Mouse (Mus musculus) thymus, adult 2 months (tissue): ENCODE data around the gene Aldh1a1. TPM values are rescaled to one million over a fixed set of nuclear protein-coding genes. Genes with fewer than 3 reads are reported as not detected.

Source experiments
- DNase-seq: peaks from one replicate; pipeline ENCODE4 v3.0.0; 2021
- H3K27ac ChIP-seq: fragments of 200-500 bp; 2 replicates; pipeline ENCODE4 v1.5.1; 2012; ENCODE audit warnings: low read length, control low read depth; ENCODE audit not compliant: control insufficient read depth, insufficient read depth
- H3K27me3 ChIP-seq: fragments of 200-500 bp; 2 replicates; pipeline ENCODE4 v1.6.1; 2012; ENCODE audit warnings: mild to moderate bottlenecking, low read length, moderate library complexity, mixed read lengths; ENCODE audit not compliant: control insufficient read depth, insufficient read depth
- H3K36me3 ChIP-seq: fragments of 200-500 bp; 2 replicates; pipeline ENCODE4 v1.6.1; 2012; ENCODE audit warnings: mild to moderate bottlenecking, low read length, moderate library complexity; ENCODE audit not compliant: control insufficient read depth, insufficient read depth
- H3K4me1 ChIP-seq: fragments of 200-500 bp; replicated peaks from 2 replicates; pipeline ENCODE4 v1.6.1; 2012; ENCODE audit warnings: low read length; ENCODE audit not compliant: control insufficient read depth, insufficient read depth
- H3K4me3 ChIP-seq: fragments of 200-500 bp; 2 replicates; pipeline ENCODE4 v1.5.1; 2012; ENCODE audit warnings: mild to moderate bottlenecking, low read length, control low read depth, moderate library complexity; ENCODE audit not compliant: control insufficient read depth, insufficient read depth
- CTCF ChIP-seq: fragments of 200-500 bp; IDR thresholded peaks from 2 replicates; pipeline ENCODE4 v1.5.1; 2012; ENCODE audit warnings: mild to moderate bottlenecking, control low read depth, low read length, moderate library complexity, borderline replicate concordance; ENCODE audit not compliant: control insufficient read depth, poor library complexity, insufficient read depth; ENCODE audit errors: extremely low read depth
- POLR2A ChIP-seq: fragments of 200-500 bp; IDR thresholded peaks from 2 replicates; pipeline ENCODE4 v1.6.1; 2012; ENCODE audit warnings: mild to moderate bottlenecking, low read length, control low read depth, moderate library complexity; ENCODE audit not compliant: control insufficient read depth, poor library complexity, insufficient read depth; ENCODE audit errors: extremely low read depth
- WGBS: fragments of 180-500 bp; shearing (Covaris S2); methylation state at CpG from one replicate; pipeline ENCODE4 v1.1.7; 2018; 5-methylcytosine and 5-hydroxymethylcytosine counted together
- polyA plus RNA-seq: library from polyadenylated mRNA; depleted of rRNA; stranded (reverse); fragments of >200 nt; gene quantifications from 2 replicates; pipeline ENCODE4 v1.2.3, GENCODE M21; 2012; rRNA removed

Gene Aldh1a1
- 1.8 and 2.6 TPM in 2 replicates for polyA plus RNA-seq

DNA sequence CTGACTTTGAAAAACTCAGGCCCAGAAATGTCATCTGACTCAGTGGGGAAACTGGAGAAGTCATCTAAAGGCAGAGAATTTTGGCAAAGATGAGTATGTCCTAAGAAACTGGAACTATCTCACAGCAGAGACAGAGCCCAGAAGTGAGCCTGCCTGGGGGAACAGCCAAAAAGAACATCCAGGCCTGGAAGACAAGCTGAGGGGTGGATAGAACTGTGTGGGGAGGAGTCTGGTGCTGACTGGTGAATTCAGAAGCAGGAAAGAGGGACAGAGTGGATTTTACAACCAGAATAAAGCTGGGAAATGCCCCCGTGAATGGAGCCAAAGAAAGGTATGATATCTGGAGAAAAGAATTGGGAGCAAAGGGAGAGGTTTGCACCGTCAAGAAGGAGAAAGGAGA is at the start of gene Aldh1a1:
Gene Aldh1a1 (plus strand): TSS at position 225 of the 400 bp plus-strand sequence.
- Histone ChIP-seq H3K4me1 (no peaks in the 10 kb centered on the region), H3K27me3 (no peaks in the 10 kb centered on the region), H3K36me3 (no peaks in the 10 kb centered on the region), H3K4me3 (no peak within 1 kb of the TSS), H3K27ac (no peak within 1 kb of the TSS)
- 81% methylated on average over 2 of the region's 2 CpGs for WGBS
- no peak for DNase-seq
- TF ChIP-seq CTCF = no peak
- no peak for TF ChIP-seq POLR2A

- no peak for DNase-seq
- Histone ChIP-seq H3K27me3 (no peaks in the 10 kb centered on the region), H3K36me3 (no peaks in the 10 kb centered on the region), H3K4me1 (no peaks in the 10 kb centered on the region), H3K4me3 (no peak overlapping the region), H3K27ac (no peak overlapping the region)
- WGBS = 82% methylated on average over 2 of the region's 2 CpGs
- TF ChIP-seq POLR2A (no peak), CTCF (no peak)
Measured at GRCm38 (mm10) chr19:20447807-20448206, 44.7 kb upstream of the Aldh1a1 start.

DNA sequence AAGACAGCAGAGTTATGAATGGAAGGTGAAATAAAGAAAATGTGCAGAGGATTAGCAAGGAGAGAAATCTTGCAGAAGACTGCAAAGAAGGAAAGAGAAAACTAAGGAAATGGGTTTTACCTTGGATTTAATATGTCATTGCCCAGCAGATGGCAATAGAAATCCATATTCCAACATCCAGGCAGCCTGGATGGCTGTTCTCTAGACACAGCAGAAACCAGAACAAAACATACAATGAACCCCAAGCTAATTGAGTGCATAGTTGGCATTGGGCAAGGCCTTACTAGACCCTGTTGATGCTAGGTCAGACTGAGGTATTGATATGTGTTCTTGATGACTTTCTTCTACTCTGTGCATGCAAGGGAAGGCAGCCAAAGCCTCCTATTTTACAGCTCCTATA is 43.0 kb upstream of the Aldh1a1 start:
- TF ChIP-seq POLR2A (no peak), CTCF (no peak)
- DNase-seq = no peak
- Histone ChIP-seq H3K27ac (no peak overlapping the region), H3K4me3 (no peak overlapping the region), H3K27me3 (no peaks in the 10 kb centered on the region), H3K4me1 (no peaks in the 10 kb centered on the region), H3K36me3 (no peaks in the 10 kb centered on the region)

DNA sequence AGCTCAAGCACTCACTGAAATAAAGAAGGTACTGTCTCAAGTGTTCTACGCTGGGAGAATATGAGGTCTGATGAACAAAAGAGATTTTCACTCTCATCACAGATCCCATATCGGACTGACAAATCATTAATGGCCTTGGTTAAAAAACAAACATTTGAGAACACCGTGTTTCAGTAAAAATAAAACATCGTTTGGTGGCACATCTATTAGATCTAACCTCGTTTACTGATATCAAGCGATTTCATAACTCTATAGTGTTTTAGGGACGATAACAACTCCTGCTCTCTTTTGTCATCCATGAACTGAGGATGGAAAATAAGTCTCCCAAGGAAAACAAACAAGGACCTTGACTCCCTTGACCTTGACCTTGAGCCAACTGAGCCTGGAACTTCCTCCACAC is 41.5 kb upstream of the Aldh1a1 start:
- no peaks in the 10 kb centered on the region for H3K36me3 ChIP-seq
- no peak overlapping the region for H3K4me3 ChIP-seq
- no peak for DNase-seq
- no peak for TF ChIP-seq CTCF
- TF ChIP-seq POLR2A = no peak
- H3K27me3 ChIP-seq = no peaks in the 10 kb centered on the region
- H3K27ac ChIP-seq = no peak overlapping the region
- 93% methylated on average over 7 of the region's 7 CpGs for WGBS
- H3K4me1 ChIP-seq = no peaks in the 10 kb centered on the region

- WGBS = 64% methylated on average over 1 of the region's 1 CpGs
- DNase-seq = no peak
- no peaks in the 10 kb centered on the region for H3K36me3 ChIP-seq
- no peak overlapping the region for H3K27ac ChIP-seq
- H3K4me3 ChIP-seq = no peak overlapping the region
- H3K27me3 ChIP-seq = no peaks in the 10 kb centered on the region
- TF ChIP-seq CTCF (no peak), POLR2A (no peak)
- no peaks in the 10 kb centered on the region for H3K4me1 ChIP-seq
Measured at GRCm38 (mm10) chr19:20484497-20484896, 8.0 kb upstream of the Aldh1a1 start.

- Histone ChIP-seq H3K4me3 (no peak overlapping the region), H3K27me3 (no peaks in the 10 kb centered on the region), H3K36me3 (no peaks in the 10 kb centered on the region), H3K4me1 (no peaks in the 10 kb centered on the region), H3K27ac (no peak overlapping the region)
- TF ChIP-seq CTCF (no peak), POLR2A (no peak)
- no peak for DNase-seq
- WGBS = 79% methylated on average over 4 of the region's 4 CpGs
Measured at GRCm38 (mm10) chr19:20491950-20492349, 565 bp upstream of the Aldh1a1 start.

GRCm38 (mm10) chr19:20496476-20496875 is 4.0 kb downstream of the Aldh1a1 start:
- Histone ChIP-seq H3K4me1 (no peaks in the 10 kb centered on the region), H3K27ac (no peak overlapping the region), H3K36me3 (no peaks in the 10 kb centered on the region), H3K4me3 (no peak overlapping the region), H3K27me3 (no peaks in the 10 kb centered on the region)
- DNase-seq = no peak
- no peak for TF ChIP-seq CTCF
- TF ChIP-seq POLR2A = no peak
